Mouse (Mus musculus) heart, embryonic 11.5 days (tissue): ENCODE data around the gene Mtr. TPM values are rescaled to one million over a fixed set of nuclear protein-coding genes. Genes with fewer than 3 reads are reported as not detected.
A peak's percentile ranks its signal among the peaks of the same experiment; 100 is the strongest.

ENCODE experiments used
- ATAC-seq: fragments of 200-750 bp; cut with Nextera tagmentation; replicated peaks from 2 replicates; pipeline ENCODE4 v1.8.0; 2017; ENCODE audit warnings: moderate library complexity; ENCODE audit not compliant: insufficient number of reproducible peaks, low FRiP score, low TSS enrichment
- H3K27ac ChIP-seq: fragments of 300-500 bp; sonication (generic); 2 replicates; pipeline ENCODE4 v1.5.1; 2014; ENCODE audit warnings: mild to moderate bottlenecking, low read depth, low read length
- H3K27me3 ChIP-seq: fragments of 300-500 bp; sonication (generic); 2 replicates; pipeline ENCODE4 v1.6.1; 2014; ENCODE audit warnings: mild to moderate bottlenecking, low read length, mixed read lengths; ENCODE audit not compliant: control insufficient read depth, insufficient read depth
- H3K36me3 ChIP-seq: fragments of 300-500 bp; sonication (generic); 2 replicates; pipeline ENCODE4 v1.6.1; 2014; ENCODE audit warnings: mild to moderate bottlenecking, low read length, moderate library complexity, mixed read lengths; ENCODE audit not compliant: control insufficient read depth, insufficient read depth
- H3K4me1 ChIP-seq: fragments of 300-500 bp; sonication (generic); 2 replicates; pipeline ENCODE4 v1.6.1; 2014; ENCODE audit warnings: low read length; ENCODE audit not compliant: control insufficient read depth, insufficient read depth
- H3K4me2 ChIP-seq: fragments of 300-500 bp; sonication (generic); 2 replicates; pipeline ENCODE4 v1.6.1; 2014; ENCODE audit warnings: mild to moderate bottlenecking, moderate library complexity
- H3K4me3 ChIP-seq: fragments of 300-500 bp; sonication (generic); 2 replicates; pipeline ENCODE4 v1.5.1; 2014; ENCODE audit warnings: low read depth, low read length
- H3K9ac ChIP-seq: fragments of 300-500 bp; sonication (generic); 2 replicates; pipeline ENCODE4 v1.6.1; 2014; ENCODE audit warnings: mild to moderate bottlenecking, low read depth, low read length, moderate library complexity
- H3K9me3 ChIP-seq: fragments of 300-500 bp; sonication (generic); replicated peaks from 2 replicates; pipeline ENCODE4 v1.6.1; 2016; ENCODE audit warnings: low read length; ENCODE audit not compliant: control insufficient read depth
- WGBS: fragments of 180-500 bp; shearing (Covaris S2); extraction: QIAGEN DNeasy Blood & Tissue Kit; methylation state at CpG from one replicate; pipeline ENCODE4 v1.1.7; 2014; ENCODE audit not compliant: insufficient replicate concordance; 5-methylcytosine and 5-hydroxymethylcytosine counted together
- polyA plus RNA-seq: library from polyadenylated mRNA; unstranded; fragments of >200 nt; fragmentation: Nextera tagmentation; extraction: Ambion mirVana; gene quantifications from 2 replicates; pipeline ENCODE4 v1.2.1, GENCODE M21; 2014

Gene Mtr
- polyA plus RNA-seq, 1 experiment from 2014 or later, result 17.7 TPM

GRCm38 (mm10) chr13:12196012-12196411, 61.9 kb downstream of the Mtr start:
- WGBS, result 92% methylated on average over 3 of the region's 3 CpGs
- Histone ChIP-seq H3K27me3 (no peaks in the 10 kb centered on the region), H3K4me3 (no peak overlapping the region), H3K4me2 (no peak overlapping the region), H3K36me3 (peaks cover 31% of the 10 kb centered on the region), H3K4me1 (no peaks in the 10 kb centered on the region; the same call in 1 of the 2 replicates), H3K27ac (no peak overlapping the region), H3K9ac (no peak overlapping the region), H3K9me3 (no peaks in the 10 kb centered on the region)
- no peak for ATAC-seq

GRCm38 (mm10) chr13:12194942-12195662, 62.8 kb downstream of the Mtr start:
- Histone ChIP-seq H3K4me1 (no peaks in the 10 kb centered on the region; the same call in 1 of the 2 replicates), H3K9me3 (no peaks in the 10 kb centered on the region), H3K36me3 (peaks cover 31% of the 10 kb centered on the region), H3K27me3 (no peaks in the 10 kb centered on the region), H3K9ac (no peak overlapping the region), H3K4me2 (no peak overlapping the region), H3K27ac (no peak overlapping the region), H3K4me3 (no peak overlapping the region)
- 84% methylated on average over 12 of the region's 12 CpGs for WGBS
- ATAC-seq, result no peak

DNA sequence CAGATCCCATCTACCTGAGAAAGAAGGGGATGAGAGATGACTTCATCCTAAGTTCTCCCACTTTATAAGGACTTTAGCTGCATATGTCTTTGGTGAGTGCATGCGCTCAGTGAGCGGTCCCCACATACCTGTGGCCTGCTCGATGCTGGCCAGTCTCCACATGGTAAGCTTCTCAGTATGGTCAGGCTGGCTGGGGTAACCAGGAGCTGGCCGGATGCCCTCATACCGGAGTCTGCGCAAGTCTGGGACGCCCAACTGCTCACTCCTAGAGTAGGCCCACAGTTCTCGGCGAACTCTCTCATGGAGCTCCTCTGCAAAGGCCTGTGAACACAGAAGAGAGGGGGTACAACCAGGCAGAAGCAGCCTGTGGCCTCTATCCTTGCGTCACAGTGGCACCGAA, 68.7 kb downstream of the Mtr start:
- 92% methylated on average over 11 of the region's 11 CpGs for WGBS

GRCm38 (mm10) chr13:12188804-12189203, 69.1 kb downstream of the Mtr start:
- Histone ChIP-seq H3K27ac (no peak overlapping the region), H3K4me3 (no peak overlapping the region), H3K9me3 (no peaks in the 10 kb centered on the region), H3K27me3 (no peaks in the 10 kb centered on the region), H3K36me3 (peaks cover 14% of the 10 kb centered on the region), H3K4me2 (no peak overlapping the region), H3K9ac (no peak overlapping the region), H3K4me1 (no peaks in the 10 kb centered on the region)
- ATAC-seq, result no peak
- WGBS, result 85% methylated on average over 11 of the region's 11 CpGs

More for the DNA sequence above, 68.7 kb downstream of the Mtr start:
- no peak for ATAC-seq
- Histone ChIP-seq H3K36me3 (peaks cover 17% of the 10 kb centered on the region), H3K27me3 (no peaks in the 10 kb centered on the region), H3K4me3 (no peak overlapping the region), H3K27ac (no peak overlapping the region), H3K4me2 (no peak overlapping the region), H3K9ac (no peak overlapping the region), H3K4me1 (no peaks in the 10 kb centered on the region), H3K9me3 (no peaks in the 10 kb centered on the region)

DNA sequence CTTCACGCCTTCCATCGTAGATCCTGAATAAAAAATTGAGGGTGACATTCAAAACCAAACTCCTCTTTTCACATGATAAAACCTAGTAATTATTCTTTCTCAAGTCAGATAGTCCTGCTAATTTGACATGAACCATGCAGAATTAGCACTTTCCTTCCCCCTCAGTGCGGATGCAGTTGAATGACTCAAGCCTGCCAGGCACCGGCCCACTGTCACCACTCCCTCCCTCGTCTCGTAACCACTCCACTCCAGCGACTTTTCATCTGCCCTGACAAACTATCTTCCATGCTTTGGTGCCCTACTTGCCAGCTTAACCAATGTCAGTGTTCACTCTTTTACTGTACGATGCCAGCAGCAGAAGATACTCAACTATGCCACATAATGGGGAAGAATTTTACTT, 78.4 kb downstream of the Mtr start:
- no peaks in the 10 kb centered on the region for H3K9me3 ChIP-seq
- H3K9ac ChIP-seq, result no peak overlapping the region
- no peak for ATAC-seq
- H3K27ac ChIP-seq, result no peak overlapping the region
- H3K4me2 ChIP-seq, result no peak overlapping the region
- no peak overlapping the region for H3K4me3 ChIP-seq
- no peaks in the 10 kb centered on the region; the same call in 1 of the 2 replicates for H3K36me3 ChIP-seq
- WGBS, result 40% methylated on average over 8 of the region's 8 CpGs
- H3K4me1 ChIP-seq, result peaks cover 6% of the 10 kb centered on the region; the same call in 1 of the 2 replicates
- H3K27me3 ChIP-seq, result no peaks in the 10 kb centered on the region

DNA sequence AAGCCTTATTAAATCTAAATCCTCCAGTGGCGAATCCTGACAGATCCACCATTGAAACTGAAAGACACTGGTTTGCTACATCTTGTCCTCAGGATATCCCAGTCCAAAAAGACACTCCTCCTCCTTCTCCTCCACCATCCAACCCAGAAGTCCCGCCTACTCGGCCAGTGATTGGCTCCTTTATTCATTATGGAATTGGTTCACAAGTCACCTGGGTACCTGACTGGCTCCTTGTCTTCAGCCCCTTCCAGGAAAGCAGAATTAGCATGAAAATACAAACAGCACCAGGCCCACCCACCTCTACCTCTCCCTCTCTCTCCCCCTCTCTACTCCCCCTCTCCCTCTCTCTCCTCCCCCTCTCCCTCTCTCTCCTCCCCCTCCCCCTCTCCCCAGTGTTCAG, 81.2 kb downstream of the Mtr start:
- H3K36me3 ChIP-seq, result no peaks in the 10 kb centered on the region
- H3K9ac ChIP-seq, result no peak overlapping the region
- peaks cover 6% of the 10 kb centered on the region; the same call in 1 of the 2 replicates for H3K4me1 ChIP-seq
- H3K9me3 ChIP-seq, result no peaks in the 10 kb centered on the region
- H3K4me3 ChIP-seq, result no peak overlapping the region
- no peak overlapping the region for H3K27ac ChIP-seq
- H3K4me2 ChIP-seq, result peak overlapping the region; percentile 24; the same call in 1 of the 2 replicates
- no peaks in the 10 kb centered on the region for H3K27me3 ChIP-seq
- no peak for ATAC-seq
- 28% methylated on average over 3 of the region's 3 CpGs for WGBS

DNA sequence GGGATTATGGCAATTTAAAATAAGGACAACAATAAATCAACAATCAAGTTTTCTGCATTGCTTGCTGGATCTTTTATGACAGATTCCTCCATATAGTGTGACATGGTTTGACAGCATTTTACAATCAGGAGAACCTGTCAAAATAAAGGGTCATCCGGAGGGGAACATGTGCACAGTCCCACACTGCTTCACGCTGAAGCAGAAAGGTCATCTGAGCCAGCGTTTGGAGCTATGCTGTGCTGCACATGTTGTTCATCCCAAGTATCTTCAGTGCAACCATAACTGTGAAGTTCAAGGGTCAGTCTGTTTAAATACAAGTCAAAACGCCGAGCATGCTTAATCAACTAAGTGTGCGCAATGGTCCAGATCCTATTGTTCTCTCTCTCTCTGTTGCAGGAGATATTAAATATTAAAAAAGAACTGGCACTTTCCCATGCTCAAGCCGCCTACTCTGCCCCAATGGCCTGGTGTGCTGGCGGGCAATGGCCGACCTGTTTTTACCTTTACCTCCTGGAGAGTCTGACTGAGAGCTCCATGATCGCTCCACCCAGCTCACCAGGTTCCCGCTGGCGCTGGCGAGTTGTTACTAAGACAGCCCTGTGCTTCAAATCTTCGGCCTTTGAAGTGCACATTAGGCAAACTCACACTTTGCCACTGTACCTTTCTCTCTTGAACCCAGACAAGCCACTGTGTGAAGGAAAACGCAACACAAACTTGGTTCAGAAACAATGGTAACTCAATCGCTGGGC, 81.8 kb downstream of the Mtr start:
- Histone ChIP-seq H3K4me3 (no peak overlapping the region), H3K27me3 (no peaks in the 10 kb centered on the region), H3K9ac (no peak overlapping the region), H3K4me2 (peak overlapping the region; percentile 24; the same call in 1 of the 2 replicates), H3K27ac (no peak overlapping the region), H3K9me3 (no peaks in the 10 kb centered on the region), H3K36me3 (no peaks in the 10 kb centered on the region), H3K4me1 (peaks cover 6% of the 10 kb centered on the region; the same call in 1 of the 2 replicates)
- 30% methylated on average over 16 of the region's 16 CpGs for WGBS
- no peak for ATAC-seq

DNA sequence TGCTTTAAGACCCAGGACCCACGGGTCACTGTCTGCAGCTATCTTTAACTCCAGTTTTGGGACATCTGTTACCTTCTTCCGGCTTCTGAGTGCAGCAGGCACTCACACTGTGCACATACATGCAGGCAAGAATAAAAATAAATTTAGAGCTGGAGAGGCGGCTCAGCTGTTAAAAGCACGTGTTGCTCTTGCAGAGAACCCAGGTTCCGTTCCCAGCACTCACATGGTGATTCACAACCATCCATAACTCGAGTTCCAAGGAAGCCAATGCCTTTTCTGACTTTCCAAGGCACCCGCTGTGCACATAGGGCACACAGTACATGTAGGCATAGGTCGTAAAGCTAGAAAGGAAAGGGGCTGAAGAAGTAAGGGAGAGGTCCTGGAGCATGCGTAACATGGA, 90.6 kb downstream of the Mtr start:
- no peak overlapping the region for H3K27ac ChIP-seq
- no peak overlapping the region for H3K4me2 ChIP-seq
- no peak for ATAC-seq
- H3K4me1 ChIP-seq, result peaks cover 19% of the 10 kb centered on the region
- 80% methylated on average over 9 of the region's 9 CpGs for WGBS
- H3K4me3 ChIP-seq, result no peak overlapping the region
- no peaks in the 10 kb centered on the region for H3K27me3 ChIP-seq
- no peaks in the 10 kb centered on the region for H3K9me3 ChIP-seq
- no peaks in the 10 kb centered on the region for H3K36me3 ChIP-seq
- no peak overlapping the region for H3K9ac ChIP-seq
